Mouse (Mus musculus): Measurements from ENCODE around the gene Syde1. TPM values are rescaled to one million over a fixed set of nuclear protein-coding genes. Genes with fewer than 3 reads are reported as not detected.

The Syde1 gene
- 14.0 and 15.5 TPM in 2 replicates for polyA plus RNA-seq (2012; rRNA removed)

GRCm38 (mm10) chr10:78591406-78592328, at the start of gene Syde1:
Gene Syde1, minus strand, starts transcription at chr10:78591964.

GRCm38 (mm10) chr10:78617974-78618373, 26.2 kb upstream of the Syde1 start, which contains the start of gene Olfr1357:
Gene Olfr1357, minus strand, starts transcription at chr10:78618074.

GRCm38 (mm10) chr10:78574250-78575104, 17.3 kb downstream of the Syde1 start, which contains the start of gene Ilvbl:
Gene Ilvbl, plus strand, starts transcription at chr10:78574346.

Other genes starting within 250 kb of the Syde1 start
- gene Agpat3, start 239.5 kb downstream of the Syde1 start, polyA plus RNA-seq (2012; rRNA removed), result 127 and 148 TPM in 2 replicates
- 44.3 and 50.3 TPM in 2 replicates for gene Rrp1, start 178.9 kb downstream of the Syde1 start, polyA plus RNA-seq (2012; rRNA removed)
- 47.4 and 50.8 TPM in 2 replicates for gene Cstb, start 166.3 kb downstream of the Syde1 start, polyA plus RNA-seq (2012; rRNA removed)
- 23.5 and 24.9 TPM in 2 replicates for gene Pdxk, start 127.0 kb downstream of the Syde1 start, polyA plus RNA-seq (2012; rRNA removed)
- not detected in 2 replicates for gene Olfr1358, start 74.5 kb downstream of the Syde1 start, polyA plus RNA-seq (2012; rRNA removed)
- gene Ilvbl, start 17.6 kb downstream of the Syde1 start, polyA plus RNA-seq (2012; rRNA removed), result 71.7 and 105 TPM in 2 replicates
- not detected in 2 replicates for gene Olfr1357, start 26.1 kb upstream of the Syde1 start, polyA plus RNA-seq (2012; rRNA removed)
- gene Casp14, start 126.3 kb upstream of the Syde1 start, polyA plus RNA-seq (2012; rRNA removed), result 2.6 and 3.0 TPM in 2 replicates
- not detected in 2 replicates for gene Ccdc105, start 161.1 kb upstream of the Syde1 start, polyA plus RNA-seq (2012; rRNA removed)
- gene Slc1a6, start 188.5 kb upstream of the Syde1 start, polyA plus RNA-seq (2012; rRNA removed), result 0.54 and 0.69 TPM in 2 replicates